Mouse (Mus musculus): ENCODE data around the gene Emg1. TPM values are rescaled to one million over a fixed set of nuclear protein-coding genes. Genes with fewer than 3 reads are reported as not detected.

The Emg1 gene
- polyA plus RNA-seq, 2 experiments: 103 to 147 TPM

- H3K4me2 ChIP-seq (ENCODE audit: low read depth): no peak overlapping the region
- 68% methylated on average over 11 of the region's 11 CpGs for WGBS (ENCODE audit: insufficient replicate concordance)
Observed at GRCm38 (mm10) chr6:124720904-124721303, 8.9 kb upstream of the Emg1 start.

GRCm38 (mm10) chr6:124719354-124719978, 7.5 kb upstream of the Emg1 start:
- Histone ChIP-seq H3K4me2 (ENCODE audit: low read depth) (peak overlapping the region; percentile 51), H3K4me3 (ENCODE audit: insufficient read depth in 1 of 2, low read depth in 2 of 2, low read length in 2 of 2) (no peak overlapping the region), H3K27me3 (ENCODE audit: control insufficient read depth, insufficient read depth, low read length) (no peaks in the 10 kb centered on the region), H3K4me1 (replicated peaks; ENCODE audit: control insufficient read depth in 2 of 2, insufficient read depth in 2 of 2, low read length in 1 of 2) (peaks cover 18 to 21% of the 10 kb centered on the region in 2 experiments), H3K36me3 (replicated peaks; ENCODE audit: control insufficient read depth, insufficient read depth, low read depth) (peaks cover 23% of the 10 kb centered on the region), H3K9me3 (ENCODE audit: control insufficient read depth, low read length) (no peaks in the 10 kb centered on the region), H3K27ac (peak overlapping the region; percentile 63), H3K9ac (replicated peaks) (peak overlapping the region; percentile 45)
- peak in 2 of 3 experiments; percentile 41 to 52 for DNase-seq (ENCODE audit: low read depth in 3 of 3, low spot score in 3 of 3)
- peak; percentile 90 for ATAC-seq (ENCODE audit: insufficient read depth)
- 27% methylated on average over 7 of the region's 7 CpGs for WGBS (ENCODE audit: insufficient replicate concordance)
- TF ChIP-seq EP300 (IDR thresholded peaks at IDR 0.05; ENCODE audit: low read depth) (peak; percentile 71), CTCF (IDR thresholded peaks at IDR 0.05; ENCODE audit: low read depth) (peak; percentile 57)

More at GRCm38 (mm10) chr6:124720904-124721303, 8.9 kb upstream of the Emg1 start:
- Histone ChIP-seq H3K4me1 (replicated peaks; ENCODE audit: control insufficient read depth in 2 of 2, insufficient read depth in 2 of 2, low read length in 1 of 2) (peaks cover 21 to 22% of the 10 kb centered on the region in 2 experiments), H3K9me3 (ENCODE audit: control insufficient read depth, low read length) (no peaks in the 10 kb centered on the region), H3K9ac (replicated peaks) (no peak overlapping the region), H3K4me3 (ENCODE audit: insufficient read depth in 1 of 2, low read depth in 2 of 2, low read length in 2 of 2) (no peak overlapping the region), H3K27ac (peak overlapping the region; percentile 15; the same call in 1 of the 2 replicates), H3K36me3 (replicated peaks; ENCODE audit: control insufficient read depth, insufficient read depth, low read depth) (peaks cover 8% of the 10 kb centered on the region), H3K27me3 (ENCODE audit: control insufficient read depth, insufficient read depth, low read length) (no peaks in the 10 kb centered on the region)
- DNase-seq (ENCODE audit: low read depth in 3 of 3, low spot score in 3 of 3): no peak
- ATAC-seq (ENCODE audit: insufficient read depth): no peak
- TF ChIP-seq EP300 (IDR thresholded peaks at IDR 0.05; ENCODE audit: low read depth): no peak
- TF ChIP-seq CTCF (IDR thresholded peaks at IDR 0.05; ENCODE audit: low read depth): no peak

- ATAC-seq (ENCODE audit: insufficient read depth): no peak
- Histone ChIP-seq H3K27ac (peak overlapping the region; percentile 63), H3K9me3 (ENCODE audit: control insufficient read depth, low read length) (no peaks in the 10 kb centered on the region), H3K4me1 (replicated peaks; ENCODE audit: control insufficient read depth in 2 of 2, insufficient read depth in 2 of 2, low read length in 1 of 2) (peaks cover 18 to 21% of the 10 kb centered on the region in 2 experiments), H3K27me3 (ENCODE audit: control insufficient read depth, insufficient read depth, low read length) (no peaks in the 10 kb centered on the region), H3K4me2 (ENCODE audit: low read depth) (peak overlapping the region; percentile 51), H3K9ac (replicated peaks) (no peak overlapping the region), H3K4me3 (ENCODE audit: insufficient read depth in 1 of 2, low read depth in 2 of 2, low read length in 2 of 2) (no peak overlapping the region), H3K36me3 (replicated peaks; ENCODE audit: control insufficient read depth, insufficient read depth, low read depth) (peaks cover 26% of the 10 kb centered on the region)
- TF ChIP-seq EP300 (IDR thresholded peaks at IDR 0.05; ENCODE audit: low read depth) (no peak), CTCF (IDR thresholded peaks at IDR 0.05; ENCODE audit: low read depth) (no peak)
- WGBS (ENCODE audit: insufficient replicate concordance): 73% methylated on average over 16 of the region's 16 CpGs
- DNase-seq (ENCODE audit: low read depth in 3 of 3, low spot score in 3 of 3): no peak
Observed at GRCm38 (mm10) chr6:124718703-124719102, 6.7 kb upstream of the Emg1 start.

GRCm38 (mm10) chr6:124717968-124718367, 6.0 kb upstream of the Emg1 start:
- peaks cover 26% of the 10 kb centered on the region for H3K36me3 ChIP-seq (replicated peaks; ENCODE audit: control insufficient read depth, insufficient read depth, low read depth)
- H3K9me3 ChIP-seq (ENCODE audit: control insufficient read depth, low read length): no peaks in the 10 kb centered on the region
- no peaks in the 10 kb centered on the region for H3K27me3 ChIP-seq (ENCODE audit: control insufficient read depth, insufficient read depth, low read length)
- DNase-seq (ENCODE audit: low read depth in 3 of 3, low spot score in 3 of 3): no peak
- TF ChIP-seq CTCF (IDR thresholded peaks at IDR 0.05; ENCODE audit: low read depth) (no peak), EP300 (IDR thresholded peaks at IDR 0.05; ENCODE audit: low read depth) (no peak)
- peaks cover 22 to 24% of the 10 kb centered on the region in 2 experiments for H3K4me1 ChIP-seq (replicated peaks; ENCODE audit: control insufficient read depth in 2 of 2, insufficient read depth in 2 of 2, low read length in 1 of 2)
- H3K4me3 ChIP-seq (ENCODE audit: insufficient read depth in 1 of 2, low read depth in 2 of 2, low read length in 2 of 2): no peak overlapping the region
- H3K4me2 ChIP-seq (ENCODE audit: low read depth): no peak overlapping the region
- H3K27ac ChIP-seq: no peak overlapping the region
- no peak for ATAC-seq (ENCODE audit: insufficient read depth)
- 81% methylated on average over 13 of the region's 13 CpGs for WGBS (ENCODE audit: insufficient replicate concordance)
- H3K9ac ChIP-seq (replicated peaks): no peak overlapping the region

GRCm38 (mm10) chr6:124716864-124717490, 5.0 kb upstream of the Emg1 start:
- Histone ChIP-seq H3K27ac (no peak overlapping the region), H3K9me3 (ENCODE audit: control insufficient read depth, low read length) (no peaks in the 10 kb centered on the region), H3K4me1 (replicated peaks; ENCODE audit: control insufficient read depth in 2 of 2, insufficient read depth in 2 of 2, low read length in 1 of 2) (peaks cover 22 to 24% of the 10 kb centered on the region in 2 experiments), H3K27me3 (ENCODE audit: control insufficient read depth, insufficient read depth, low read length) (no peaks in the 10 kb centered on the region), H3K36me3 (replicated peaks; ENCODE audit: control insufficient read depth, insufficient read depth, low read depth) (peaks cover 26% of the 10 kb centered on the region), H3K9ac (replicated peaks) (no peak overlapping the region), H3K4me2 (ENCODE audit: low read depth) (no peak overlapping the region), H3K4me3 (ENCODE audit: insufficient read depth in 1 of 2, low read depth in 2 of 2, low read length in 2 of 2) (no peak overlapping the region)
- no peak for ATAC-seq (ENCODE audit: insufficient read depth)
- DNase-seq (ENCODE audit: low read depth in 3 of 3, low spot score in 3 of 3): no peak
- 68% methylated on average over 20 of the region's 20 CpGs for WGBS (ENCODE audit: insufficient replicate concordance)
- TF ChIP-seq CTCF (IDR thresholded peaks at IDR 0.05; ENCODE audit: low read depth): peak; percentile 82
- no peak for TF ChIP-seq EP300 (IDR thresholded peaks at IDR 0.05; ENCODE audit: low read depth)

Data from liver, embryonic 14.5 days (tissue).